ENCODE assay signal across 9 mouse cellular contexts in the genomic region with DNA sequence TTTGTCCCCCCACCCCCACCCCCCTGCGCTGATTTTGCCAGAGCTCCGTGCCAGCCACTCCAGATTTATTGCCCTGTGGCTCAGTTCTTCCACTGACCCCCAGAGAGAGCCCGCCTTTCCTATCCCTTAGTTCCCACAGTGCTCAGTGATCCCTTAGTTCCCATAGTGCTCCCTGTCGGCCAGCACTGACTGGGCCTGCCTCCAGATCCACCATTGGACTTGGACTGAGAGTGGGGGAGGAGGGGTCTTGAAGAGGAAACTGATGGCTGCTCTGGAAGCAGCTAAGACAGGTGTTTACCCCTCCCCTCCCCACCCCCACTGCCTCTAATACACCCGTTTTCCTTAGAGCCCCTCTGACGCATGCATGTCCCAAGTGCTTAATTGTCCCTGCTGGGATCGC. TPM values are rescaled to one million over a fixed set of nuclear protein-coding genes. Genes with fewer than 3 reads are reported as not detected.
DNase-seq lines count a peak whose midpoint lies in the region; ATAC-seq and TF ChIP-seq lines count a peak whose summit lies in the region.
"Had no signal": no experiment of that assay in that cellular context is flagged by ENCODE, and none has a peak within 500 bp of the region (broad histone marks: within the 10 kb centered on the region; RNA-seq: fewer than 3 reads in every experiment).

No protein-coding gene starts in this region.

- H3K27ac ChIP-seq in lung, embryonic 14.5 days (ENCODE audit: low read depth), result no peak overlapping the region
- 0 out of 2 replicates have a peak overlapping the region, but pooled peaks have one; percentile 13 for H3K27ac ChIP-seq in embryonic facial prominence, embryonic 12.5 days
- H3K27ac ChIP-seq in forebrain, embryonic 15.5 days (replicated peaks), result no peak overlapping the region
- no peak overlapping the region for H3K27ac ChIP-seq in midbrain, embryonic 12.5 days (replicated peaks)

- H3K9me3 ChIP-seq in lung, embryonic 14.5 days (ENCODE audit: low read depth, low read length), result no peaks in the 10 kb centered on the region
- H3K9me3 ChIP-seq in embryonic facial prominence, embryonic 12.5 days, result no peaks in the 10 kb centered on the region
- H3K9me3 ChIP-seq in forebrain, embryonic 15.5 days, result no peaks in the 10 kb centered on the region
- no peaks in the 10 kb centered on the region for H3K9me3 ChIP-seq in midbrain, embryonic 12.5 days

- H3K36me3 ChIP-seq in lung, embryonic 14.5 days (ENCODE audit: insufficient read depth), result no peaks in the 10 kb centered on the region
- no peaks in the 10 kb centered on the region for H3K36me3 ChIP-seq in embryonic facial prominence, embryonic 12.5 days
- H3K36me3 ChIP-seq in forebrain, embryonic 15.5 days, result no peaks in the 10 kb centered on the region
- H3K36me3 ChIP-seq in midbrain, embryonic 12.5 days, result no peaks in the 10 kb centered on the region

- ATAC-seq in lung, embryonic 14.5 days (ENCODE audit: insufficient read depth), result no peak
- no peak for ATAC-seq in embryonic facial prominence, embryonic 12.5 days (ENCODE audit: insufficient number of reproducible peaks, insufficient read depth, low FRiP score, low TSS enrichment)
- ATAC-seq in forebrain, embryonic 15.5 days (replicated peaks), result 0 out of 2 replicates have a peak, but pooled peaks have one; percentile 26
- ATAC-seq in midbrain, embryonic 12.5 days (ENCODE audit: low FRiP score, low read depth), result peak; percentile 28; the same call in 1 of the 2 replicates
- ATAC-seq: intestine, postnatal 0 days had no signal

- no peak for TF ChIP-seq CTCF in lung, embryonic 14.5 days (IDR thresholded peaks at IDR 0.05; ENCODE audit: low read depth)
- TF ChIP-seq CTCF in lung, adult 2 months (IDR thresholded peaks at IDR 0.05; ENCODE audit: insufficient read depth, low read length), result no peak

- no peaks in the 10 kb centered on the region for H3K27me3 ChIP-seq in lung, embryonic 14.5 days (ENCODE audit: insufficient read depth, low read length)
- H3K27me3 ChIP-seq in embryonic facial prominence, embryonic 12.5 days, result 0 out of 2 replicates have a peak, but pooled peaks cover 3% of the 10 kb centered on the region
- H3K27me3 ChIP-seq in forebrain, embryonic 15.5 days, result no peaks in the 10 kb centered on the region
- peaks cover 15% of the 10 kb centered on the region for H3K27me3 ChIP-seq in midbrain, embryonic 12.5 days

- 16% methylated on average over 7 of the region's 7 CpGs for WGBS in lung, embryonic 14.5 days
- 48% methylated on average over 7 of the region's 7 CpGs for WGBS in lung, adult 2 months
- WGBS in embryonic facial prominence, embryonic 12.5 days, result 15% methylated on average over 7 of the region's 7 CpGs
- 13% methylated on average over 7 of the region's 7 CpGs for WGBS in forebrain, embryonic 15.5 days
- 21% methylated on average over 7 of the region's 7 CpGs for WGBS in midbrain, embryonic 12.5 days

- no peak overlapping the region for H3K4me3 ChIP-seq in lung, embryonic 14.5 days (ENCODE audit: low read depth, low read length)
- H3K4me3 ChIP-seq in lung, adult 2 months (replicated peaks; ENCODE audit: extremely low read depth, low read depth, low read length), result no peak overlapping the region
- peak overlapping the region; percentile 12; the same call in 1 of the 2 replicates for H3K4me3 ChIP-seq in embryonic facial prominence, embryonic 12.5 days
- H3K4me3 ChIP-seq in forebrain, embryonic 15.5 days, result no peak overlapping the region
- no peak overlapping the region for H3K4me3 ChIP-seq in midbrain, embryonic 12.5 days

- no peak overlapping the region for H3K9ac ChIP-seq in lung, embryonic 14.5 days
- H3K9ac ChIP-seq in embryonic facial prominence, embryonic 12.5 days, result no peak overlapping the region
- no peak overlapping the region for H3K9ac ChIP-seq in forebrain, embryonic 15.5 days (replicated peaks)
- H3K9ac ChIP-seq in midbrain, embryonic 12.5 days (replicated peaks), result no peak overlapping the region

- no peak for TF ChIP-seq POLR2A in lung, adult 2 months (IDR thresholded peaks at IDR 0.05; ENCODE audit: borderline replicate concordance, extremely low read depth, low read depth, low read length)

- no peaks in the 10 kb centered on the region for H3K4me1 ChIP-seq in lung, embryonic 14.5 days (ENCODE audit: insufficient read depth)
- peaks cover 4% of the 10 kb centered on the region; the same call in 1 of the 2 replicates for H3K4me1 ChIP-seq in lung, adult 2 months (ENCODE audit: control insufficient read depth, insufficient read depth, low read length)
- H3K4me1 ChIP-seq in embryonic facial prominence, embryonic 12.5 days, result peaks cover 13% of the 10 kb centered on the region
- H3K4me1 ChIP-seq in forebrain, embryonic 15.5 days, result peaks cover 8% of the 10 kb centered on the region; the same call in 1 of the 2 replicates
- H3K4me1 ChIP-seq in midbrain, embryonic 12.5 days, result no peaks in the 10 kb centered on the region

- no peak for DNase-seq in lung, embryonic 14.5 days
- no peak for DNase-seq in lung, adult 2 months
- no peak for DNase-seq in frontal cortex, postnatal 25 days (ENCODE audit: low spot score in 2 of 2)
- no peak for DNase-seq in testis, postnatal 10 days (ENCODE audit: low spot score)

- peak overlapping the region; percentile 30 for H3K4me2 ChIP-seq in lung, embryonic 14.5 days
- H3K4me2 ChIP-seq in embryonic facial prominence, embryonic 12.5 days (replicated peaks), result peak overlapping the region; percentile 28
- 0 out of 2 replicates have a peak overlapping the region, but pooled peaks have one; percentile 12 for H3K4me2 ChIP-seq in forebrain, embryonic 15.5 days (replicated peaks)
- H3K4me2 ChIP-seq in midbrain, embryonic 12.5 days (replicated peaks), result peak overlapping the region; percentile 25

RNA-seq across cellular contexts. Expression of gene Tmie, which starts 16.1 kb away (rescaled TPM):
- 0.21 and 0.31 TPM in 2 replicates for polyA plus RNA-seq in lung, embryonic 14.5 days (2014; fragmentation: Nextera tagmentation; extraction: Ambion mirVana)
- polyA plus RNA-seq in lung, adult 2 months (2012; rRNA removed), result 4.1 and 4.3 TPM in 2 replicates
- polyA plus RNA-seq in embryonic facial prominence, embryonic 12.5 days (2016; fragmentation: Nextera tagmentation; extraction: Ambion mirVana), result 0.96 and 1.3 TPM in 2 replicates
- 0.92 and 1.2 TPM in 2 replicates for polyA plus RNA-seq in forebrain, embryonic 15.5 days (2015; fragmentation: Nextera tagmentation; extraction: Ambion mirVana)
- polyA plus RNA-seq in midbrain, embryonic 12.5 days (2016; fragmentation: Nextera tagmentation; extraction: Ambion mirVana), result 0.17 and 0.24 TPM in 2 replicates

RNA-seq across cellular contexts. Expression of gene Als2cl, which starts 16.3 kb away (rescaled TPM):
- 4.5 and 5.1 TPM in 2 replicates for polyA plus RNA-seq in lung, embryonic 14.5 days (2014; fragmentation: Nextera tagmentation; extraction: Ambion mirVana)
- polyA plus RNA-seq in lung, adult 2 months (2012; rRNA removed), result 118 and 120 TPM in 2 replicates
- 2.1 and 2.2 TPM in 2 replicates for polyA plus RNA-seq in embryonic facial prominence, embryonic 12.5 days (2016; fragmentation: Nextera tagmentation; extraction: Ambion mirVana)
- 0.60 and 0.74 TPM in 2 replicates for polyA plus RNA-seq in forebrain, embryonic 15.5 days (2015; fragmentation: Nextera tagmentation; extraction: Ambion mirVana)
- polyA plus RNA-seq in midbrain, embryonic 12.5 days (2016; fragmentation: Nextera tagmentation; extraction: Ambion mirVana), result 0.88 and 1.3 TPM in 2 replicates

RNA-seq across cellular contexts. Expression of gene Fam240a, which starts 20.7 kb away (rescaled TPM):
- not detected in 2 replicates for polyA plus RNA-seq in lung, embryonic 14.5 days (2014; fragmentation: Nextera tagmentation; extraction: Ambion mirVana)
- not detected in 2 replicates for polyA plus RNA-seq in lung, adult 2 months (2012; rRNA removed)
- not detected in 2 replicates for polyA plus RNA-seq in embryonic facial prominence, embryonic 12.5 days (2016; fragmentation: Nextera tagmentation; extraction: Ambion mirVana)
- not detected in 2 replicates for polyA plus RNA-seq in forebrain, embryonic 15.5 days (2015; fragmentation: Nextera tagmentation; extraction: Ambion mirVana)
- polyA plus RNA-seq in midbrain, embryonic 12.5 days (2016; fragmentation: Nextera tagmentation; extraction: Ambion mirVana), result not detected in 2 replicates
- polyA plus RNA-seq: intestine, postnatal 0 days; small intestine, adult 2 months had no signal

RNA-seq across cellular contexts. Expression of gene Prss50, which starts 38.2 kb away (rescaled TPM):
- polyA plus RNA-seq in lung, embryonic 14.5 days (2014; fragmentation: Nextera tagmentation; extraction: Ambion mirVana), result not detected in 2 replicates
- polyA plus RNA-seq in lung, adult 2 months (2012; rRNA removed), result 0.10 TPM in 1 of 2 replicates, not detected in the other
- 0.15 and 0.50 TPM in 2 replicates for polyA plus RNA-seq in embryonic facial prominence, embryonic 12.5 days (2016; fragmentation: Nextera tagmentation; extraction: Ambion mirVana)
- 0.15 and 0.20 TPM in 2 replicates for polyA plus RNA-seq in forebrain, embryonic 15.5 days (2015; fragmentation: Nextera tagmentation; extraction: Ambion mirVana)
- 0.21 TPM in 1 of 2 replicates, not detected in the other for polyA plus RNA-seq in midbrain, embryonic 12.5 days (2016; fragmentation: Nextera tagmentation; extraction: Ambion mirVana)
- polyA plus RNA-seq: small intestine, adult 2 months had no signal

RNA-seq across cellular contexts. Expression of gene Tdgf1, which starts 50.0 kb away (rescaled TPM):
- not detected in 2 replicates for polyA plus RNA-seq in lung, embryonic 14.5 days (2014; fragmentation: Nextera tagmentation; extraction: Ambion mirVana)
- polyA plus RNA-seq in lung, adult 2 months (2012; rRNA removed), result 0.88 and 1.0 TPM in 2 replicates
- not detected in 2 replicates for polyA plus RNA-seq in embryonic facial prominence, embryonic 12.5 days (2016; fragmentation: Nextera tagmentation; extraction: Ambion mirVana)
- polyA plus RNA-seq in forebrain, embryonic 15.5 days (2015; fragmentation: Nextera tagmentation; extraction: Ambion mirVana), result not detected in 2 replicates
- polyA plus RNA-seq in midbrain, embryonic 12.5 days (2016; fragmentation: Nextera tagmentation; extraction: Ambion mirVana), result not detected in 2 replicates
- polyA plus RNA-seq: intestine, postnatal 0 days; small intestine, adult 2 months had no signal

Comparison
In these comparisons a context has a peak if more than half of its experiments do, and no peak if none do; other contexts are left out.
1. RNA of gene Als2cl, which starts 16.3 kb away (polyA plus RNA-seq): 118 to 120 TPM in lung, adult 2 months; 4.5 to 5.1 TPM in lung, embryonic 14.5 days, 2.1 to 2.2 TPM in embryonic facial prominence, embryonic 12.5 days, 0.88 to 1.3 TPM in midbrain, embryonic 12.5 days and 0.60 to 0.74 TPM in forebrain, embryonic 15.5 days; every median in the first group is over 10 times any median in the second.
2. ATAC-seq: peak in forebrain, embryonic 15.5 days (single experiment) and midbrain, embryonic 12.5 days (single experiment); none in lung, embryonic 14.5 days (single experiment) and embryonic facial prominence, embryonic 12.5 days (single experiment).
3. Peak in every context shown above with its lines, with median percentiles within 50 percentile points of each other: H3K4me2 ChIP-seq.